Comparison of ENCODE assay signal across 17 mouse cellular contexts in the genomic region with DNA sequence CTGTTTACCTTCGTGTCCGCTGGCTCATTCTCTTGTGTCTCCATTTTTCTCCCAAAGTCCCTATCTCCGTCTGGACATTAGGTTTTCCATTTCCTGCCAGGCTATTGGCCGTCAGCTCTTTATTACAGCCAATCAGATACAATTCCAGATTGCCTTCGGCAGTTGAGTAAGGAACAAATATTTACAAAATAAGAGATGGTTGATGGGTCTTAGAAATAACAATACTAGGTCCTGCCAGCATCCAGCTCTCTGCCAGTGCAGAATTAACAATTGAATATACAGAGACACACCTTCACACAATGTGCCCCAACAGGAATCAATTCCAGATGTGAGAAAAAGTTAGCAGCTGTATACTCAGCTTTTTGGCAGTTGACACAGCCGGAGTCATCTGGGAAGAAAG. TPM values are rescaled to one million over a fixed set of nuclear protein-coding genes. Genes with fewer than 3 reads are reported as not detected.
"Had no signal": no experiment of that assay in that cellular context is flagged by ENCODE, and none has a peak within 500 bp of the region (broad histone marks: within the 10 kb centered on the region; RNA-seq: fewer than 3 reads in every experiment).

No protein-coding gene starts in this region.

- H3K36me3 ChIP-seq: limb, embryonic 15.5 days; midbrain, embryonic 10.5 days; neural tube, embryonic 13.5 days; stomach, embryonic 15.5 days had no signal

- ATAC-seq: midbrain, embryonic 16.5 days had no signal

- DNase-seq: kidney, adult 2 months; kidney, postnatal 25 days; lung, embryonic 14.5 days; lung, postnatal 10 days; lung, postnatal 4 days; retina, postnatal 1 day had no signal

- H3K4me1 ChIP-seq: limb, embryonic 15.5 days; neural tube, embryonic 13.5 days; stomach, embryonic 15.5 days had no signal

- H3K27ac ChIP-seq: left cerebral cortex, adult 2 months; limb, embryonic 15.5 days; midbrain, embryonic 10.5 days; neural tube, embryonic 13.5 days; stomach, embryonic 15.5 days had no signal

- H3K4me3 ChIP-seq: left cerebral cortex, adult 2 months; limb, embryonic 15.5 days; midbrain, embryonic 10.5 days; neural tube, embryonic 13.5 days; stomach, embryonic 15.5 days had no signal

- H3K9ac ChIP-seq: limb, embryonic 15.5 days; lung, embryonic 14.5 days; neural tube, embryonic 13.5 days; stomach, embryonic 15.5 days had no signal

- H3K4me2 ChIP-seq: limb, embryonic 15.5 days; lung, embryonic 14.5 days; neural tube, embryonic 13.5 days; stomach, embryonic 15.5 days had no signal

- H3K9me3 ChIP-seq: limb, embryonic 15.5 days; midbrain, embryonic 10.5 days; neural tube, embryonic 13.5 days; stomach, embryonic 15.5 days had no signal

- H3K27me3 ChIP-seq: limb, embryonic 15.5 days; neural tube, embryonic 13.5 days; stomach, embryonic 15.5 days had no signal

RNA-seq across cellular contexts. Expression of a gene that starts 9.9 kb away (rescaled TPM):
- total RNA-seq: left cerebral cortex, adult 2 months; left cerebral cortex, postnatal 14 days had no signal
- polyA plus RNA-seq: kidney, embryonic 16.5 days; limb, embryonic 11.5 days; lung, embryonic 14.5 days; neural tube, embryonic 13.5 days; testis, adult 2 months had no signal

RNA-seq across cellular contexts. Expression of a gene that starts 11.2 kb away (rescaled TPM):
- polyA plus RNA-seq: liver, embryonic 16.5 days; neural tube, embryonic 13.5 days had no signal
